Mouse (Mus musculus) E14TG2a.4 (cell line): ENCODE results near the gene Ncapg.

Experiments
- H3K27me3 ChIP-seq: 2 replicates; pipeline ENCODE4 v1.6.1; 2014; ENCODE audit warnings: low read length, control low read depth; ENCODE audit not compliant: insufficient read depth
- H3K36me3 ChIP-seq: 2 replicates; pipeline ENCODE4 v1.6.1; 2014; ENCODE audit warnings: low read length, control low read depth; ENCODE audit not compliant: insufficient read depth
- H3K4me1 ChIP-seq: replicated peaks from 2 replicates; pipeline ENCODE4 v1.6.1; 2014; ENCODE audit warnings: low read depth, low read length, control low read depth
- H3K4me3 ChIP-seq: replicated peaks from 2 replicates; pipeline ENCODE4 v1.5.1; 2014; ENCODE audit warnings: mild to moderate bottlenecking, low read length
- H3K9me3 ChIP-seq: 2 replicates; pipeline ENCODE4 v1.6.1; 2014; ENCODE audit warnings: low read length, control low read depth
- CTCF ChIP-seq: conservative IDR thresholded peaks from 2 replicates; pipeline ENCODE4 v1.5.1; 2014; ENCODE audit warnings: low read length
- NANOG ChIP-seq: IDR thresholded peaks from 2 replicates; pipeline ENCODE4 v1.6.1; 2014; ENCODE audit warnings: borderline replicate concordance, low read length, mixed read lengths
- POU5F1 ChIP-seq: IDR thresholded peaks from 2 replicates; pipeline ENCODE4 v1.6.1; 2014; ENCODE audit warnings: low read length, borderline replicate concordance

The Ncapg gene

DNA sequence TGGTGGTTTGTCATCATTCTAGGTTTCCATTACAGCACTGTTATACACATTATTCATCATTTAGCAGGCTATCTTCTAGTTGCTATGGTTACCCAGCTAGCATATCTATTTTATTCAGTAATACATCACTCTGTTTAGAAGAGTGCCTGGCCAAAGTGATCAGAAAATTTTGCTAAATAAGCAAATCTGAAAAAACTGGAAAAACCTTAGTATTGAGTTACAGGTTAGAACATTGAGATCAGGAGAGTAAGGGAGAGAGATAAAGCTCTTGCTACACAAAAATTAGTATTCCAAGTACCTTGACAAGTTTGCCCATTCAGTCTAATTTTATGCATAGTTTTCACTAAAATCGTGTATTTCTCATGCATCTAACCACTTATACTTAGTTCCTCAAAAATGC is 68.2 kb downstream of the Ncapg start:
- Histone ChIP-seq H3K4me3 (no peak overlapping the region), H3K4me1 (no peaks in the 10 kb centered on the region), H3K36me3 (no peaks in the 10 kb centered on the region), H3K9me3 (no peaks in the 10 kb centered on the region), H3K27me3 (no peaks in the 10 kb centered on the region)
- TF ChIP-seq CTCF = no peak
- TF ChIP-seq NANOG = no peak
- no peak for TF ChIP-seq POU5F1
